In the genomic region with DNA sequence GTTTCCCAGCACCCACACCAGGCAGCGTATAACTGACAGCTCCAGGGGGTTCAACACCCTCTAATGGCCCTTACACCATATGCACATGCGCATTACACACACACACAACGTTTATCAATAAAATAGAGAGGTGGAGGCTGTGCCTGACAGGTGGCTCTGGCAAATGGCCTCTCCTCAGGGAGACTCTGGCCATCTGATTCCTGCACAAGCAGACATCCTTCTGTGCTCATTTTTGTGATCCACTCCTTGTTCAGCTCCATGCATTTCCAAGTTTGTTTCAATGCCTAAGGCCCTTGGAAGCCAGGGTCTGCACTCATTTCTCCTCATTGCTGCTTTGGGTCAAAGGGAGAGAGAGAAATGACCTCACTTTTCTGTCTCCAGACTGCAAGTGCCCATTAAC, we compare ENCODE assay signal across 26 mouse cellular contexts.
"Had no signal": no experiment of that assay in that cellular context is flagged by ENCODE, and none has a peak within 500 bp of the region (broad histone marks: within the 10 kb centered on the region; RNA-seq: fewer than 3 reads in every experiment).

No protein-coding gene starts in this region.

- H3K27me3 ChIP-seq: embryonic facial prominence, embryonic 12.5 days; embryonic facial prominence, embryonic 13.5 days; embryonic facial prominence, embryonic 15.5 days; forebrain, embryonic 12.5 days; forebrain, embryonic 13.5 days; forebrain, embryonic 15.5 days had no signal

- ATAC-seq: forebrain, embryonic 13.5 days; forebrain, embryonic 14.5 days; forebrain, embryonic 15.5 days; forebrain, embryonic 16.5 days; forebrain, postnatal 0 days had no signal

- DNase-seq: cerebellum, adult 18-20 months; cerebellum, adult 2 months; cerebellum, adult 9-10 months; cerebellum, adult 9-11 months; cerebellum, postnatal 25 days; cerebellum, postnatal 36 days; embryo, embryonic 11 days; forebrain, postnatal 0 days; gastrocnemius, adult 2 months; gastrocnemius, postnatal 10 days; gastrocnemius, postnatal 14 days; gastrocnemius, postnatal 25 days; gastrocnemius, postnatal 36 days; heart, adult 18-20 months; heart, adult 2 months had no signal

- H3K9ac ChIP-seq: embryonic facial prominence, embryonic 12.5 days; embryonic facial prominence, embryonic 13.5 days; embryonic facial prominence, embryonic 15.5 days; forebrain, embryonic 12.5 days; forebrain, embryonic 13.5 days; forebrain, embryonic 15.5 days; forebrain, postnatal 0 days had no signal

- H3K4me3 ChIP-seq: embryonic facial prominence, embryonic 10.5 days; embryonic facial prominence, embryonic 12.5 days; embryonic facial prominence, embryonic 13.5 days; embryonic facial prominence, embryonic 15.5 days; erythroblast, embryonic 14.5 days; forebrain, embryonic 10.5 days; forebrain, embryonic 12.5 days; forebrain, embryonic 13.5 days; forebrain, embryonic 15.5 days; gastrocnemius, adult 2 months; heart, adult 2 months had no signal

- H3K4me1 ChIP-seq: embryonic facial prominence, embryonic 12.5 days; embryonic facial prominence, embryonic 13.5 days; embryonic facial prominence, embryonic 15.5 days; forebrain, embryonic 12.5 days; forebrain, embryonic 13.5 days; forebrain, embryonic 15.5 days had no signal

- H3K27ac ChIP-seq: embryonic facial prominence, embryonic 10.5 days; embryonic facial prominence, embryonic 12.5 days; embryonic facial prominence, embryonic 13.5 days; embryonic facial prominence, embryonic 15.5 days; forebrain, embryonic 10.5 days; forebrain, embryonic 12.5 days; forebrain, embryonic 13.5 days; forebrain, embryonic 15.5 days; gastrocnemius, adult 2 months; heart, adult 2 months had no signal

- H3K4me2 ChIP-seq: embryonic facial prominence, embryonic 12.5 days; embryonic facial prominence, embryonic 13.5 days; embryonic facial prominence, embryonic 15.5 days; forebrain, embryonic 12.5 days; forebrain, embryonic 13.5 days; forebrain, embryonic 15.5 days had no signal

- H3K9me3 ChIP-seq: embryonic facial prominence, embryonic 10.5 days; embryonic facial prominence, embryonic 12.5 days; embryonic facial prominence, embryonic 13.5 days; embryonic facial prominence, embryonic 15.5 days; forebrain, embryonic 10.5 days; forebrain, embryonic 12.5 days; forebrain, embryonic 13.5 days; forebrain, embryonic 15.5 days had no signal
